Mouse (Mus musculus): ENCODE measurements around the gene 4930578G10Rik. TPM values are rescaled to one million over a fixed set of nuclear protein-coding genes. Genes with fewer than 3 reads are reported as not detected.
"Not testable (repeated sequence)": the region's sequence is repeated elsewhere in the genome, so short reads cannot be mapped to it uniquely, and the experiment has no call there.

4930578G10Rik gene
- 0.87 and 0.99 TPM in 2 replicates for polyA plus RNA-seq (2016; fragmentation: Nextera tagmentation; extraction: Ambion mirVana)

DNA sequence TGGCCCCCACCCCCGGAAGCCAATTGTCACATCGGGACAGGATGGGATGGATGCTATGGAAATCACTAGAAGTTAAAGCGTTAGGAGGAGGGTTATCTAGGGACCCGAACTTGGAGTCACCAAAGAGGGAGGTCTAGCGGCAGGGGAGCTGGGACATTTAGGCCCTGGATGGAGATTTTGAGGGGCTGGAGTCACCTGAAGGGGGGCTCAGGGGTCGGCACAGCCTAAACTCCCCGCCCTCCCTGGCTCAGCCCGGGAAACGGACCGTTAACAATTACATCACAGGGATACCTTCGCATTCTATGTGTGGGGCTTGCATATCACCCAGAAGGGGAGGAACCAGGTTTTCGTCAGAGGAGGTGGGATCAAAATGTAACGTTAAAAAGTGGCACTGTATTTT, at the start of gene 4930578G10Rik:
Gene 4930578G10Rik (plus strand): TSS at position 301 of the 400 bp plus-strand sequence.
- not testable (repeated sequence) for H3K27me3 ChIP-seq (ENCODE audit: insufficient read depth, poor library complexity, severe bottlenecking); H3K36me3 ChIP-seq; DNase-seq (ENCODE audit: low spot score); H3K27ac ChIP-seq; H3K9me3 ChIP-seq; H3K4me3 ChIP-seq; H3K4me1 ChIP-seq (replicated peaks)
- no CpG with 5 or more reads among the region's 13 CpGs for WGBS

DNA sequence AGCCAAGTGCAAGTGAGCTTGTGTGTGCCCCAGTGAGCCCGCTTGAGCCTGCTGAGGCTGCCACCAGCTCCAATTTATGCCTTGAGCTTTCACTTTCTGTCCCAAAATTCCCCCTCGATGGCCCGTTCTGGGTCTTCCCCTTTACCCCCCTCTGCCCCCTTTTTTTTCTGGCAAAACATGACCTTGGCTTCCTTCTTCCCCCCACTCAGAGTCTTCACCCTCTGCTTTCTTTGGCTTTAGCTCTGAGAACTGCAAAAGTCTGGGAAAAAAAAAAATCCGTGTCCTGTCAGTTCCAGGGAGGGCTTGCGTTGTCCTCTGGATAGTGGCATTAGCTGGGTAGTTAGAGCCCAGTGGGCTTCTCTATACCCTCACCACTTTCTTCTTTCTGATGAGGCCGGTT, 21.1 kb downstream of the 4930578G10Rik start, which contains the start of gene Ccl19:
Gene Ccl19 (minus strand): TSS at position 101 of the 400 bp plus-strand sequence.
- H3K27me3 ChIP-seq (ENCODE audit: insufficient read depth, poor library complexity, severe bottlenecking); H3K4me3 ChIP-seq; H3K4me1 ChIP-seq (replicated peaks); H3K36me3 ChIP-seq; H3K27ac ChIP-seq; DNase-seq (ENCODE audit: low spot score); H3K9me3 ChIP-seq: not testable (repeated sequence)
- no CpG with 5 or more reads among the region's 6 CpGs for WGBS

DNA sequence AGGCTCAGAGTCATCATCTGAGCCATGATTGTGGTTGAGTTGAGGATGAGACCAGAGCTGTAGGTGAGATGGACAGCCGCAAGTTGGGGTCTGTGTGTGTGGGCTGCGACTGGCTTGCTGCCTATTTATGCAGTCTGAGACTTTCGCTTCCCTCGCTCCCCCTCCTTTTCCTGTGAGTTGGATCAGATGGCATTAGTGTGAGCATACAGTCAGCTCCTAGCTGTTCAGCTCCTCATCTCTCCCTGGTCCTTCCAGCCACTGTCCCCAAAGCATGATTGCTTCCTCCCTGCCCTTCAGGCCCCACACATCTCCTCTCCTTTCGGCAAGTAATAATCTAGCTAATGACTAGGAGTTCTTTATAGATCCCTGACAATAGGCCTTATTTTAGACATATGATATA, 38.5 kb downstream of the 4930578G10Rik start, which contains the start of gene Ccl21a:
Gene Ccl21a (minus strand): TSS at position 101 of the 400 bp plus-strand sequence.
- WGBS: no CpG with 5 or more reads among the region's 5 CpGs
- H3K4me1 ChIP-seq (replicated peaks); DNase-seq (ENCODE audit: low spot score); H3K36me3 ChIP-seq; H3K9me3 ChIP-seq; H3K4me3 ChIP-seq; H3K27me3 ChIP-seq (ENCODE audit: insufficient read depth, poor library complexity, severe bottlenecking); H3K27ac ChIP-seq: not testable (repeated sequence)

DNA sequence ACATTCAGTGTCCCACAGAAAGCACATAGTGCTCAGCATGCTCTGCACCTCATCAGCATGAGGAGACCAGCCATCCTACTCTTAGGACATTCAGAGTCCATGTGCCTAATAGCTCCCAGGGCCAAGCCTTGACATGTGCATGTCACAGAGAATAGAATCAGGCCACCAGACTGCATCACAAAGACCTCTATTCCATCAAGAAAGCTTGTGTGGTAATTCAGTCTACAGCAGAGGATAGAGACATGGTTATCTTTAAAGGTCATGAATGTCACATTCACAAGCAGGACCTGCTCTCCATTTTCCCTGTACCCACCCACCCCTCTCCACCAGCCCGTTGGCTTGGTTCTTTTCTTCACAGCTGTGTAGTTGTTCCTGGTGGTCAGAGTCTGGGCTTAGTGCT, 118.4 kb downstream of the 4930578G10Rik start, which contains the start of gene Fam205a1:
Gene Fam205a1 (minus strand): TSS at position 101 of the 400 bp plus-strand sequence.
- DNase-seq (ENCODE audit: low spot score); H3K36me3 ChIP-seq; H3K27ac ChIP-seq; H3K9me3 ChIP-seq; H3K27me3 ChIP-seq (ENCODE audit: insufficient read depth, poor library complexity, severe bottlenecking); H3K4me3 ChIP-seq; H3K4me1 ChIP-seq (replicated peaks): not testable (repeated sequence)
- 82% methylated on average over 1 of the region's 1 CpGs for WGBS

DNA sequence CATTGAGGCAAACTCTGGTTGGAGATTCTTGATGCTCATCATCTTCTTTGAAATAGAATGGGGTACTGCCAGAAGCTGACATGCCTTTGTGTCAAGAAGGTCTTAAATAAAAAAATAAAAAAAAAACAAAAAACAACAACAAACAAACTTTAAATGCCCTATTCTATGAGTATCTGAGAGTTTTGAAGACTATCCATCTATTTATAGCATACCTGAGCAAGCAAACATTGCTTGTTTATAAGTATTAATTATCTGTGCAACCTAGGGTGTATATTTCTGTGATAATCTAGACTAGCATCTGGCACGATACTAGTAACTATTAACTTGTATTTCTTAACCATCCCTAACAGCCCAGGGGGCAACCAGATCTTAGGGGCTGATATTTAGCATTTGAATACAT, 121.3 kb downstream of the 4930578G10Rik start, which contains the start of gene Gm12394:
Gene Gm12394 (minus strand): TSS at position 101 of the 400 bp plus-strand sequence.
- not testable (repeated sequence) for H3K27ac ChIP-seq; H3K9me3 ChIP-seq; H3K4me3 ChIP-seq; H3K4me1 ChIP-seq (replicated peaks); H3K27me3 ChIP-seq (ENCODE audit: insufficient read depth, poor library complexity, severe bottlenecking); DNase-seq (ENCODE audit: low spot score); H3K36me3 ChIP-seq
- 79% methylated on average over 1 of the region's 1 CpGs for WGBS

DNA sequence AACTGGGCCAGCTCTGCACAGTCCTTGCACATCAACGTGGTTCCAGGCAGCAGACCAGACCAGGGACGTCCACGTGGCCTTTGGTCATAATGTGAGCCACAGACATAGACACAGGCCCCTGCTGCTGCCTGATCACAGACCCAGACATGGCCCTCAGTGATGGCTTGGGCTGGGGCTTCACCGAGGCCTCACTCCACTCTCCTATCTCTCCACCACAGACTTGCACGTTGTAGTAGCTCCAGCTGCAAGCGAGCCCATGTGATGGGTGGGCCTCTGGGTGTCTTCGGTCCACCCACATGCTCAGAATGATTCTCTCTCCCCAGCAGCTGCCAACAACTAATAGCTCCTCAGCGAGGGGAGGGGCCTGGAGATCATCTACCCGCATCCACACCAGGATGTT, 125.1 kb downstream of the 4930578G10Rik start:
- H3K4me1 ChIP-seq (replicated peaks); DNase-seq (ENCODE audit: low spot score); H3K27me3 ChIP-seq (ENCODE audit: insufficient read depth, poor library complexity, severe bottlenecking); H3K27ac ChIP-seq; H3K9me3 ChIP-seq; H3K36me3 ChIP-seq; H3K4me3 ChIP-seq: not testable (repeated sequence)
- 85% methylated on average over 9 of the region's 9 CpGs for WGBS

DNA sequence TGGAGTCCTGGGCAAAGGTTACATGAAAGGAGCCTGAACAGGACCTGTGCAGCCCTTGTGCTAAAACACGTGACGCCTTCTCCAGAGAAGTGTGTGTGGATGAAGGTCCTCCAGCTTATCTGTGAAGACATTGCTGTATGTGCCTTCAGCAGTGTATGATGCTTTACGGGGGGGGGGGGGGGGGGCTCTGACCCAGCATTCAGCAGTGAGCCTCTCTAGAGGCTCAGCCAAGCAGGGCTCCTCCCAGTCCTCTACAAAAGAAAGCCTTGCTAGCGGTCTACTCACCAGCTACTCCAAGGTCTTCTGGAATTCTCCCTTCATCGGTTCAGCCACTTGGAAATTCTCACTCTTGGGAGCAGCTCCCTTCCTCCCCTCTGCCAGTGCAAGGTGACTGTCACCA, 128.1 kb downstream of the 4930578G10Rik start:
- H3K9me3 ChIP-seq; H3K36me3 ChIP-seq; H3K4me1 ChIP-seq (replicated peaks); DNase-seq (ENCODE audit: low spot score); H3K27me3 ChIP-seq (ENCODE audit: insufficient read depth, poor library complexity, severe bottlenecking); H3K4me3 ChIP-seq; H3K27ac ChIP-seq: not testable (repeated sequence)
- 77% methylated on average over 5 of the region's 5 CpGs for WGBS

DNA sequence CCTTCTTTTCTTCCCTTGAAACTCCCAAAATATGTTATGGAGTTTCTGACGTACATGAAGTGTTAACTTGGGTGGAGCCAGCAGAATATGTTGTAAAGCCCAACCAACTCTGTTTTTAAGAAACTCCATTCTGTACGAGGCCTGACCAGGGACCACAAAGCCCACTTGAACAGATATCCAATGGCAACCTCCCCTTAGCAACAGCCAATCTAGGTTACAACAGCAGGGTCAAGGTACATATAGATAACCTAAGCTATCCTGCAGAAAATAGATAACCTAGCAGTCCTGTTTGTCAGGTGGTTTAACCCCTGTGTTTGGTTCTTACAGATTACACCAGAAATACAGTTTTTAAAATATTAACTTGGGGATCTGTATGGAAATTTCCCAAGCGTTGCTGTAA, 132.0 kb downstream of the 4930578G10Rik start:
- no peak overlapping the region for H3K4me3 ChIP-seq
- DNase-seq (ENCODE audit: low spot score): no peak
- WGBS: 82% methylated on average over 3 of the region's 3 CpGs
- H3K9me3 ChIP-seq: no peaks in the 10 kb centered on the region
- no peaks in the 10 kb centered on the region for H3K27me3 ChIP-seq (ENCODE audit: insufficient read depth, poor library complexity, severe bottlenecking)
- no peaks in the 10 kb centered on the region for H3K4me1 ChIP-seq (replicated peaks)
- H3K36me3 ChIP-seq: no peaks in the 10 kb centered on the region
- no peak overlapping the region; the same call in 1 of the 2 replicates for H3K27ac ChIP-seq

DNA sequence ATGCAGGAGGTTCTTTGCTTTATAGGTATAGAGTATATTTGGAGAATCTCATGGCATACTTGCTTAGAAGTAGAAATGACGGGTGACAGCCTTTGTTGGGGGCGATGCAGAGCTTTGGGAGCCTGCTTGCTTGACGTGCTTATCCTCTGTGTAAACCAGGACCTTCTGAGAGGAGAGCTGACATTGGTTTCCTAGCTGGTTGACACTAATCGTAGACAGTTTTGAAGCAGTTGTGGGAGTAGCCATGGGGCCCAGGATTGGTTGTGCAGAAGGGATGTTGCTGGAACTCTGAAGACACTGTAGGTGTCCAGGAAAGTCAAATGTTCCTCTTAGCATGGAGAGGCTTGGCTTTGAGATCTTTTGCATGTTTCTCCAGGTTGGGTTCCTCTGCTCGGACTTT, 132.8 kb downstream of the 4930578G10Rik start:
- 92% methylated on average over 5 of the region's 5 CpGs for WGBS
- H3K4me3 ChIP-seq: no peak overlapping the region
- H3K27ac ChIP-seq: no peak overlapping the region
- H3K27me3 ChIP-seq (ENCODE audit: insufficient read depth, poor library complexity, severe bottlenecking): 0 out of 2 replicates have a peak, but pooled peaks cover 2% of the 10 kb centered on the region
- no peak for DNase-seq (ENCODE audit: low spot score)
- no peaks in the 10 kb centered on the region for H3K36me3 ChIP-seq
- no peaks in the 10 kb centered on the region for H3K4me1 ChIP-seq (replicated peaks)
- H3K9me3 ChIP-seq: no peaks in the 10 kb centered on the region

DNA sequence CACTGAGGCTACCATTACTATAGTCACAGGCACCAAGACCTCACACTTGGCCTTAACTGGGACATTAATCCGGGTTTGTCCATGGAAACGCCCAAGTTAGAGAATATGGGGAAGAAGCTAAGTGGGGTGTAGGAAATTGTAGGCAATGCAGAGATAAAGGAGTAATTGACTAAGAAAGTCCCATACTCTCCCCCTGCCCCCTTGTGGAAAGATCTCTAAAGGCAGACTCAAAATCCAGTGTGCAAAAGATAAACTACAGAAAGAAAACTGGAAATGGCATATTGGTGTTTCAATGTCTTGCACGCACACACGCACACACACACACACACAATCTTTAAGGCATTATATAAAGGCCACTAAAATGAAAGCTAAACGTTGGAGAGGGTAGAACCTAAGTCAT, 135.4 kb downstream of the 4930578G10Rik start:
- WGBS: 81% methylated on average over 5 of the region's 5 CpGs
- DNase-seq (ENCODE audit: low spot score): no peak
- H3K4me3 ChIP-seq: no peak overlapping the region
- no peaks in the 10 kb centered on the region for H3K9me3 ChIP-seq
- H3K27me3 ChIP-seq (ENCODE audit: insufficient read depth, poor library complexity, severe bottlenecking): 0 out of 2 replicates have a peak, but pooled peaks cover 3% of the 10 kb centered on the region
- no peak overlapping the region for H3K27ac ChIP-seq
- H3K4me1 ChIP-seq (replicated peaks): no peaks in the 10 kb centered on the region
- H3K36me3 ChIP-seq: no peaks in the 10 kb centered on the region

DNA sequence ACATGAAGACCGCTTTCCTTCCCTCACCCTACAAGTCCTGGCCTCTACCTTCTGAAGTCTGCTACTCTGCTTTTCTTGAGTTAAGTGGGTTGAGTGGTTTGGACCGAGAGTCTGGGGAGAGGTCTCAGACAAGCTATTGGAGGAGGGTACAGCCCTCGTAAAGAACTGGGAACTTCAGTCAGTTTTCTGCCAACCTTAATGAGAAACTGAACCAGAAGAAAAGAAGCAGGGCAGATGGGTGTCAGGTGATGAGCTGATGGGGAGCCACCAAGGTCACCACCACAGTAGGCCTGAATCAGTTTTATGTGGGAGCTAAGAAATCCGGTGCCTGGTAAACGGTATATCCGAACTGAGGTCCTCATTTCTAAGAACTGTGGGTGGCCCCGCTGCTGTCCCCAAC, 136.8 kb downstream of the 4930578G10Rik start:
- Histone ChIP-seq H3K4me3 (no peak overlapping the region), H3K27ac (no peak overlapping the region), H3K4me1 (replicated peaks) (no peaks in the 10 kb centered on the region), H3K27me3 (ENCODE audit: insufficient read depth, poor library complexity, severe bottlenecking) (peaks cover 9% of the 10 kb centered on the region; the same call in 1 of the 2 replicates), H3K9me3 (no peaks in the 10 kb centered on the region), H3K36me3 (no peaks in the 10 kb centered on the region)
- DNase-seq (ENCODE audit: low spot score): no peak
- WGBS: 93% methylated on average over 7 of the region's 7 CpGs

DNA sequence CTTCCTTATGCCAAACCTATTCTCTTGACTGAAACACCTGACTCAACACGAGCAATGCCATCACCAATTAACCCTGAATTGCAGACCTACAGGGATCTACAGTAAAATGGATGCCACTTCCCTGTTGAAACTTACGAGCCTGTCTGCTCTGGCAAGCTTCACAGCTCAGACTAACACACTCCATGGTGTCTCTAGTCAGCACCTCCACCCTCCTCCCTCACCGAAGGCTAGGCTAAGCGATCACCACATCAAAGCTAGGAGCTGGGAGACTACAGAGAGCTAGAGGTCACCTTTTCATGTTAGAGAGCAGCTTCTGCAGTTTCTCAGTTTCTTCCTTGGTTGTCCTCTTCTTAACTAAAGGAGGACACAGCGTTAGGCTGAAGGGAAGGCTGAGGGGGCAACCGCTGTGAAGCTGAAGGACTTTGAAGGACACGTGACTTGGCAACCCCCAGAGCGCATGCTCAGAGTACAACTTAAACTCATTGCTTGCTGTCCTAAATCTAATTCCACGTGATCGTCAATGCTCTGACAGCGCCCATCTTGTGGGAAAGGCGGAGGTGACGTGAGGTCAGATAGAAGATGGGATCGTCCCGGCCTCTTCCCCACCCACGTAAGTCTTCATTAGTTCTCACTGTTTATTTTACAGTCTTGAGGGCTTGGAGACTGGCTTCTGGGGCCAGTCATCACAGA, 137.5 kb downstream of the 4930578G10Rik start:
- Histone ChIP-seq H3K27ac (no peak overlapping the region), H3K9me3 (no peaks in the 10 kb centered on the region)
- 86% methylated on average over 16 of the region's 16 CpGs for WGBS

DNA sequence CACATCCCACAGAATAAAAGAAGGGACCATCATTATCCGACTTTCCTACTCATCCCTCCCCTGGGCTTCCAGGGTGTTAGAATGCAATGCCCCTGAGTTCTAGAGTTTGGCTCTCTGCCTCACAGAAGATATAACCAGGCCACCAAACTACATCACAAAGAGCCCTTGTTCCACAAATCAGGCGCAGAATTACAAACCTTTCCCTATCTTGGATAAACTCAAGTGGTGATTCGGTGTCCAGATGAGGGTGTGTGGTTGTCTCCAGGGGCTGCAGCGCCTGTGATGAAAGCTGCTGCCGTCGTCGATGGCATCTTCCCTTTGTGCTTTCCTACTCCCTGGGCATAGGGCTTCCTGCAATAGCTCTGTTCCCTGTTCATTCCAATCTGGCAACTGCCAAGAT, 138.8 kb downstream of the 4930578G10Rik start, which contains the start of gene Fam205c:
Gene Fam205c (minus strand): TSS at position 101 of the 400 bp plus-strand sequence.
- H3K36me3 ChIP-seq: no peaks in the 10 kb centered on the region
- no peak within 1 kb of the TSS for H3K4me3 ChIP-seq
- no peak within 1 kb of the TSS for H3K27ac ChIP-seq
- no peaks in the 10 kb centered on the region for H3K4me1 ChIP-seq (replicated peaks)
- no peaks in the 10 kb centered on the region for H3K9me3 ChIP-seq
- 85% methylated on average over 7 of the region's 7 CpGs for WGBS
- no peak for DNase-seq (ENCODE audit: low spot score)
- peaks cover 11% of the 10 kb centered on the region; the same call in 1 of the 2 replicates for H3K27me3 ChIP-seq (ENCODE audit: insufficient read depth, poor library complexity, severe bottlenecking)

More for the DNA sequence above, 137.5 kb downstream of the 4930578G10Rik start:
- H3K4me3 ChIP-seq: no peak overlapping the region
- no peak for DNase-seq (ENCODE audit: low spot score)
- H3K4me1 ChIP-seq (replicated peaks): no peaks in the 10 kb centered on the region
- H3K27me3 ChIP-seq (ENCODE audit: insufficient read depth, poor library complexity, severe bottlenecking): peaks cover 11% of the 10 kb centered on the region; the same call in 1 of the 2 replicates
- no peaks in the 10 kb centered on the region for H3K36me3 ChIP-seq
